Mouse (Mus musculus) intestine, embryonic 15.5 days (tissue): ENCODE results near the gene Erbb4. TPM values are rescaled to one million over a fixed set of nuclear protein-coding genes. Genes with fewer than 3 reads are reported as not detected.

ENCODE experiments used
- ATAC-seq: fragments of 200-750 bp; cut with Nextera tagmentation; 2 replicates; pipeline ENCODE4 v1.8.0; 2017; ENCODE audit warnings: moderate TSS enrichment, moderate library complexity
- H3K27ac ChIP-seq: fragments of 300-500 bp; sonication (generic); 2 replicates; pipeline ENCODE4 v1.5.1; 2015; ENCODE audit warnings: mild to moderate bottlenecking, inconsistent platforms
- H3K27me3 ChIP-seq: fragments of 300-500 bp; sonication (generic); replicated peaks from 2 replicates; pipeline ENCODE4 v1.6.1; 2015; ENCODE audit warnings: inconsistent platforms
- H3K36me3 ChIP-seq: fragments of 300-500 bp; sonication (generic); 2 replicates; pipeline ENCODE4 v1.6.1; 2015; ENCODE audit warnings: inconsistent platforms
- H3K4me1 ChIP-seq: fragments of 300-500 bp; sonication (generic); replicated peaks from 2 replicates; pipeline ENCODE4 v1.6.1; 2015; ENCODE audit warnings: inconsistent platforms
- H3K4me2 ChIP-seq: fragments of 300-500 bp; sonication (generic); replicated peaks from 2 replicates; pipeline ENCODE4 v1.6.1; 2015; ENCODE audit warnings: mild to moderate bottlenecking, inconsistent platforms
- H3K4me3 ChIP-seq: fragments of 300-500 bp; sonication (generic); replicated peaks from 2 replicates; pipeline ENCODE4 v1.5.1; 2015; ENCODE audit warnings: inconsistent platforms
- H3K9ac ChIP-seq: fragments of 300-500 bp; sonication (generic); 2 replicates; pipeline ENCODE4 v1.6.1; 2015; ENCODE audit warnings: inconsistent platforms
- H3K9me3 ChIP-seq: fragments of 300-500 bp; sonication (generic); 2 replicates; pipeline ENCODE4 v1.6.1; 2016; ENCODE audit warnings: inconsistent platforms
- whole genome bisulfite sequencing: fragments of 180-500 bp; shearing (Covaris S2); methylation state at CpG from one replicate; pipeline ENCODE4 v1.1.7; 2015; 5-methylcytosine and 5-hydroxymethylcytosine counted together
- polyA plus RNA-seq: library from polyadenylated mRNA; unstranded; fragments of >200 nt; fragmentation: Nextera tagmentation; extraction: Ambion mirVana; gene quantifications from 2 replicates; pipeline ENCODE4 v1.2.1, GENCODE M21; 2015

Gene Erbb4
- polyA plus RNA-seq, 1 experiment from 2014 or later: 0.03 TPM

DNA sequence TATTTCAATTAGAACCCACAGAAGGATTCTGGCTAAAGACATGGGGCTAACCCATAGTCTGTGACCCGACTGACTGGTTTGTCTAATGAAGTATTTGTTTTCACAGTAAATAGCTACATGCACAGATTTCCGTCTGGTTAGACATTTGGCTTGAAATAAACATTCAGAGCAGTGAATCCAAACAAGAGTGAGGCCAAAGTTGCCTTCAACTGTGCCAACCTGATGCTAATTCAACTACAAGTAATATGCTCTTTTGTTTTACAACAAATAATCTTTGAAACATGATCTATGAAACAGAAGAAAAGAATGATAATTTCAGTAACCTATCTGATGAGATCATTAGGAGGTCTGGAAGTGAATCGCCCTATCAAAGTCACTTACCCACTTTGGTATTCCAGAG is 106.5 kb downstream of the Erbb4 start:
- 60% methylated on average over 3 of the region's 3 CpGs for WGBS
- Histone ChIP-seq H3K9me3 (no peaks in the 10 kb centered on the region), H3K27me3 (no peaks in the 10 kb centered on the region), H3K4me2 (no peak overlapping the region), H3K4me3 (no peak overlapping the region), H3K4me1 (no peaks in the 10 kb centered on the region), H3K27ac (no peak overlapping the region), H3K9ac (no peak overlapping the region), H3K36me3 (no peaks in the 10 kb centered on the region)
- no peak for ATAC-seq

DNA sequence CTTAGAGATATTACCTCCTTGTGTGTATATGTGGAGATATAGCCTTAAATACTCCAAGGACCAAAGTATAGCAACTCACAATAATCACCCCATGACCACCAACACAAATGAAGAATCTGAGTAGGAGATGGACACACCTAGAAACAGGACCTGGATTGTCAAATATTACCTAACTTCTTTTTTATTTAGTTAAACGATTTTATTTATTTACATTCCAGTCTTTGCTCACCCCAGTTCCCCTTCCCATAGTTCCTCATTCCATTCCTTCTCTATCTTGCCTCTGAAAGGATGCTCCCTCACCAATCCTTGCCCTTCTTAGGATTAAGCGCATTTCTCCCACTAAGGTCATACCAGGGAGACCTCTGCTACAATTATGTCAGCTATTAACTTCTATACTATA is 128.6 kb downstream of the Erbb4 start:
- H3K4me2 ChIP-seq: no peak overlapping the region
- 67% methylated on average over 2 of the region's 2 CpGs for WGBS
- ATAC-seq: no peak

DNA sequence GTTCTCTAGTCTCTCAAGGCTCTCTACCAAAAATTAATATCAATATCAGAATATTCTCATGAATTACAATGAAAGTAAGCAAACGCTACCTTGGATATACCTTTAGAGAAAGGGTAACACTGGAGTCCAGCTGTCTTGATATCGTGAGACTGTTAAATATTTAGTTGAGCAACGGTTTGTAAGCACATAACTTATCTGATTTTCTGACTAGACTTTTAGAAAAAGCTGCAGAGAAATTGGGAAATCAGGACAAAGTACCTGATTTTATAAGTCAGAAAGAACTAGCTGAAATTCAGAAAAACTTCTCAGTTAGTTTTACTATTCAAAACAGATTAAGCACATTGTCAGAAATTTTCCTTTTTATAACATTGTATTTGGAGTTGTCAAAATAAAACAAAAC is 129.3 kb downstream of the Erbb4 start:
- Histone ChIP-seq H3K4me3 (no peak overlapping the region), H3K27ac (no peak overlapping the region), H3K4me1 (no peaks in the 10 kb centered on the region), H3K9me3 (no peaks in the 10 kb centered on the region), H3K36me3 (no peaks in the 10 kb centered on the region), H3K9ac (no peak overlapping the region), H3K4me2 (no peak overlapping the region), H3K27me3 (no peaks in the 10 kb centered on the region)
- ATAC-seq: no peak
- WGBS: 71% methylated on average over 3 of the region's 3 CpGs

More for the DNA sequence above, 128.6 kb downstream of the Erbb4 start:
- Histone ChIP-seq H3K27ac (no peak overlapping the region), H3K4me1 (no peaks in the 10 kb centered on the region), H3K4me3 (no peak overlapping the region), H3K27me3 (no peaks in the 10 kb centered on the region), H3K9me3 (no peaks in the 10 kb centered on the region), H3K9ac (no peak overlapping the region), H3K36me3 (no peaks in the 10 kb centered on the region)

DNA sequence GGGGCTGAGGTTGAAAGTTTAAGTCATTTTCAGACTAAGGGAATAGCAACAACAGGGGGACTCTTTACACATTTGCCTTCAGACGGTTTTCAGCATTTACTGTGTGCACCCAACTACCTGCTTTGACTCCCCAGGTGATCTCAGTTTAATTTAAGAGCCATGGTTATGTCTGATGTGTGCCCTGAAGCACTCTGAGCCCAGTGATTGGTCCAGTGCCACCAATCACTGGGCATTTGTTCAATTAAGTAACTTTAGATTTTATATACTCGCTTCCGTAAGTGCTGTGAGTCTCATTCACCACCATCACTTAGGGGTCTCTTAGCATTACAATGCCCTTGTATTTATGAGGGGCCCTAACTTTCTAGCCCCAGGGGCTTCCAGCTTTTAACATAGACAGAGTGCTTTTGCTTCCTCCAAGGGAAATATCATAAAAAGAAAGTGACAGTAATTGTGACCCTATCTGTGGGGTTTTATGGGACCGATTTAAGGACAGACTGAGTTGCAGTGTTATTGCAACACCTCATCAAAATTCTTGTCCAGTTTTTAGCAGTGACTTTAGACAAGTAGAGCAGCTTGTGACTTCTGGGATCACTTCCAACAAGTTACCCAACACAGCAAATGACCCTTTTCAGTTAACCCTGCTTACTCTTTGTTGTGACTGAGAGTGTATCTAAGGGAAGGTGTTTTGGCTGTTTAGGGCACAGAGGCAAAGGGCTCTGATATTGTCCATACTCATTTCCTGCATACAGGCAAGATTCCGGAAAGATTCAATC is 134.3 kb downstream of the Erbb4 start:
- 76% methylated on average over 5 of the region's 5 CpGs for WGBS
- H3K4me3 ChIP-seq: no peak overlapping the region
- no peaks in the 10 kb centered on the region for H3K36me3 ChIP-seq
- no peaks in the 10 kb centered on the region for H3K9me3 ChIP-seq
- H3K9ac ChIP-seq: no peak overlapping the region
- ATAC-seq: no peak
- H3K4me2 ChIP-seq: no peak overlapping the region
- H3K4me1 ChIP-seq: no peaks in the 10 kb centered on the region
- no peak overlapping the region for H3K27ac ChIP-seq
- no peaks in the 10 kb centered on the region for H3K27me3 ChIP-seq

DNA sequence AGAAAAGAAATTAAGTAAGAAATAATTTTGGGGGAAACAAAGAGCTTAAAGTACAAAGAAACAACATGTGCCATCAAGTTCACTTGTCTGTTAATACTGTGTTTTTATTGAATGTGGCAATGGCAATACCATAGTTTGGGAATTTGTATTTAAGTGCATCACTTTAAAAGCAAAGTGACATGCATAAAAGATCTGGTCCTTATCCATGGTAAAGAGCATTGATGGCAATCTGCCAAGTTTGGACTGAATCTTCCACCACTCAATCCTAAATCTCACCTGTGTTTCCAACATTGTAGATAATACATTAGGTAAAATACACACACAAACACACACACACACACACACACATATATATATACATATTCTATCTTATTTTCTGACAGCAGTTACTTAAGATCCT is 143.7 kb downstream of the Erbb4 start:
- no peak overlapping the region for H3K9ac ChIP-seq
- no peaks in the 10 kb centered on the region for H3K4me1 ChIP-seq
- no peaks in the 10 kb centered on the region for H3K36me3 ChIP-seq
- H3K27ac ChIP-seq: no peak overlapping the region
- no peaks in the 10 kb centered on the region for H3K9me3 ChIP-seq
- no peak overlapping the region for H3K4me2 ChIP-seq
- H3K4me3 ChIP-seq: no peak overlapping the region
- H3K27me3 ChIP-seq: no peaks in the 10 kb centered on the region
- no peak for ATAC-seq

DNA sequence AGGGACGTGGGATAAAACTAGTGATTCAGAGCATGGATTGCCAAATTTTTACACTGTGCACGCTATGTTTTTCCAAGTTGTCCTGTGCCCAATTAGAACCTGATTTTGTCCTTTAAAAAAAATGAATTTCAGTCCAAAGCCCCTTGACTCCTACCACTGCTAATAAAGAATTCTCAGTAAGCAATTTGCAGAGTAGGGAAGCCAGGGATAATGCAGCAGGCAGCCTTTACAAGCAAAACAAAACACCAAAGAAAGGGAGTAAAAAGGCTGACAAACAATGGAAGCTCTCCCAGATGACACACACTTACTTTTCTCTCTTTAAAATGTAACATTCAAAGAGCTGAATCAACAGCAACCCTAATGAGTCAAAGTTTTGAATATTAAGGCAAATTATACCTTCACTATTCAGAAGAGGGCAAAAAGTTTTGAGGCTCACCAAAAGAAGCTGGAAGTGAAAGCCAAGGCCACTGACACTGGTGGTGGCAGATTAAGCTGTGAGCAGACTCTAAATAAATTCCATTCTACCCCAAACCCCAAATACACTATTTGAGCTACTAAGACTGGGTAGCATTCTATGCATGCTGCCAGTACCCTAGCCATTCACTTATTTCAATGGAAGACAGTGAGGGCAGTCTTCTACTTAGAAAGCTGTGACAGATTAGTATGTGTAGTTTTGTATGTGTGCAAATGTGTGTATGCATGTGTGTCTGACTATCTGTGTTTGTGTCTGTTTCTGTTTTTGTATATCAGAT is 146.3 kb downstream of the Erbb4 start:
- Histone ChIP-seq H3K4me2 (no peak overlapping the region), H3K4me1 (no peaks in the 10 kb centered on the region), H3K27ac (no peak overlapping the region), H3K9ac (no peak overlapping the region), H3K27me3 (no peaks in the 10 kb centered on the region), H3K9me3 (no peaks in the 10 kb centered on the region), H3K36me3 (no peaks in the 10 kb centered on the region), H3K4me3 (no peak overlapping the region)
- WGBS: 78% methylated on average over 2 of the region's 2 CpGs
- ATAC-seq: no peak

DNA sequence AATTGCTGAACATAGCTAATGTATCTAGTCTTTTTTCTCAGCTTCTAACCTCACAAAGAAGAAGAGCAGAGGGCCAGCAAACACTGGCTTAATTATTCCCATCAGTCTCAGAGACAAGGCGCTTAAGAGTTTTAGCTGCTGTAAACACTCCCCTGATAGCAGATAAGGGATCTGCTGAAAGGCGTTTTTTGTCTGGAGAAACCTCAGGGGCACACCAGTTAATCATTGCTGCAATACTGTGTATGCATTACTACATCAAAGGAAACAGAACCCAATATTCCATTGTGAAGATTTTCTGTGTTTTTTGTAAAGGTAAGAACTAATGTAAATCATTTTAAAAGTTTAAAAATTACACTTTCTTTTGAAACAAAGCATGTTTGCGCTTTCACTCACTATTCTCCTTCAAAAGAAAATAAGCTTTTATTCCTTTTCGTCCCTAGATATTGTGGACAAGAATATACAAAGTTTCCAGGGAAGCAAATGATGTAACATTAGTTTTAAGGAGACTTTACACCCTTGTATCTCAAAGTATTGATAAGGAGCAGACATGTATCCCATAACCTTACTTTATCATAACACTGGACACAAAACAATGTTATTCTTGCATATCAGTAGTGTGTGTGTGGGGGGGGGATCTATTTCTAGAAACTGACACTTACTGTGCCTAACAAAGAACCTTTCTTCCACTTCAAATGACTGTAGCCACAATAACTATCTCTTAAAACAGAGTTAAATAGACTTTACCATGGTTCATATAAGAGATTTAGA is 150.9 kb downstream of the Erbb4 start:
- peak; percentile 85 for ATAC-seq
- H3K27me3 ChIP-seq: no peaks in the 10 kb centered on the region
- H3K4me1 ChIP-seq: no peaks in the 10 kb centered on the region
- no peak overlapping the region for H3K27ac ChIP-seq
- H3K36me3 ChIP-seq: no peaks in the 10 kb centered on the region
- 28% methylated on average over 4 of the region's 4 CpGs for WGBS
- H3K9ac ChIP-seq: no peak overlapping the region
- no peak overlapping the region for H3K4me3 ChIP-seq
- no peak overlapping the region for H3K4me2 ChIP-seq
- H3K9me3 ChIP-seq: no peaks in the 10 kb centered on the region

DNA sequence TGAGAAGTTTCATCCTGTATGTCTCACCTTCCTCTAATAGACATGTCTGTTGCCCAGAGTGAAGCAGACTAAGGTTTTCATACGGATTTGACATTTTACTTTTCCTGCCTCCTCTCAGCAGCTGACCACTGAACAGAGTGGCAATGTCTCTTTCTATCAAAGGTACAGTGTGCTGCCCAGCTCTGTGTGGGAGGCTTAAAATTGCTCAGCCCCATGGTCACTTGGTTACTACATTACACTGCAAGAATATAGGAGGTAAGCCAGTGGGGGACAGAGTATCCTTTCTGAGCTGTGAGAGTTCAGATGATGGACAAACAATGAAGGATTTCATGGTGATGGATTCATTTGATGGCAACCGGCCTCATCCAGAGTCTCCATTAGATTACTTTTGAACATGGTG is 152.4 kb downstream of the Erbb4 start:
- no peaks in the 10 kb centered on the region for H3K4me1 ChIP-seq
- no peak overlapping the region for H3K9ac ChIP-seq
- H3K4me2 ChIP-seq: no peak overlapping the region
- no peak overlapping the region for H3K4me3 ChIP-seq
- H3K27ac ChIP-seq: no peak overlapping the region
- H3K9me3 ChIP-seq: no peaks in the 10 kb centered on the region
- H3K36me3 ChIP-seq: no peaks in the 10 kb centered on the region
- ATAC-seq: no peak
- WGBS: 71% methylated on average over 2 of the region's 2 CpGs
- no peaks in the 10 kb centered on the region for H3K27me3 ChIP-seq

DNA sequence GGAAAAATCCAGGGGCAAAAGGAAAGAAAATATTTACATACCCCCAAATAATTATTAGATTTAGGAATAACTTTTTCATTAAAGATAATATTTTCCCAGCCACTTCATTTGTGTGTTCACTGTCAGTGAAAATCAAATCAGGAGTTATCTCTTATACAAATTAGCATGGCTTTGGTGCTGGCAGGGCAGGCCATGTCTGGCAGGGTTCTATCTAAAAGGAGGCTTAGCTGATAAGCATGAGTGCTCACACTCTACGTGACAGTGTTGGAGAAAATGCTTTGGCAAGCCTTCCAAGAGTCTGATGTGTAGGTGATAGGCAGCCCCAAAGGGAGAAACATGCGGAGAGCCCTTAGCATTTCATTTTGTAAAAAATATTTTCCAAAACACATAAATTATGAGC is 164.7 kb downstream of the Erbb4 start:
- no peak overlapping the region for H3K27ac ChIP-seq
- H3K9ac ChIP-seq: no peak overlapping the region
- no peaks in the 10 kb centered on the region for H3K36me3 ChIP-seq
- WGBS: 73% methylated on average over 2 of the region's 2 CpGs
- no peak overlapping the region for H3K4me3 ChIP-seq
- H3K9me3 ChIP-seq: no peaks in the 10 kb centered on the region
- H3K4me2 ChIP-seq: no peak overlapping the region
- ATAC-seq: no peak
- H3K27me3 ChIP-seq: no peaks in the 10 kb centered on the region
- H3K4me1 ChIP-seq: no peaks in the 10 kb centered on the region

DNA sequence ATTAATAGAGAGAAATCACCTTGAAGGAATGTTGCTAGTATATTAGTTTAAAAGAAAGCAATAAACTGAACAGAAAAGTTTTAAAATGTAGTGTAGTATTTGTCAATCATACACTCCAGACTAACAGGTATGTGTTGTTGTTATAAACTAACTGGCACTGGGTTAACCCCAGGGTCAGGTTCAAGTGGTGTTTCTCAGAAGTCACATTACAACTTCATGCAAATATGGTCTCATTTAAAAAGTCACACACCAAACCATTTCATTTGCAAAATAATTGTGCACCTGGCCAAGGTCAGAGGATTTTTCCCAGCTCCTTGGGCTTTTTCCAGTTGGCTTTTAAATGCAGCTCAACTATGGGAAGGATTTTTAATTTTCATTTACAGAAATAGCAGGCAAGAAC is 173.1 kb downstream of the Erbb4 start:
- H3K4me1 ChIP-seq: no peaks in the 10 kb centered on the region
- ATAC-seq: no peak

DNA sequence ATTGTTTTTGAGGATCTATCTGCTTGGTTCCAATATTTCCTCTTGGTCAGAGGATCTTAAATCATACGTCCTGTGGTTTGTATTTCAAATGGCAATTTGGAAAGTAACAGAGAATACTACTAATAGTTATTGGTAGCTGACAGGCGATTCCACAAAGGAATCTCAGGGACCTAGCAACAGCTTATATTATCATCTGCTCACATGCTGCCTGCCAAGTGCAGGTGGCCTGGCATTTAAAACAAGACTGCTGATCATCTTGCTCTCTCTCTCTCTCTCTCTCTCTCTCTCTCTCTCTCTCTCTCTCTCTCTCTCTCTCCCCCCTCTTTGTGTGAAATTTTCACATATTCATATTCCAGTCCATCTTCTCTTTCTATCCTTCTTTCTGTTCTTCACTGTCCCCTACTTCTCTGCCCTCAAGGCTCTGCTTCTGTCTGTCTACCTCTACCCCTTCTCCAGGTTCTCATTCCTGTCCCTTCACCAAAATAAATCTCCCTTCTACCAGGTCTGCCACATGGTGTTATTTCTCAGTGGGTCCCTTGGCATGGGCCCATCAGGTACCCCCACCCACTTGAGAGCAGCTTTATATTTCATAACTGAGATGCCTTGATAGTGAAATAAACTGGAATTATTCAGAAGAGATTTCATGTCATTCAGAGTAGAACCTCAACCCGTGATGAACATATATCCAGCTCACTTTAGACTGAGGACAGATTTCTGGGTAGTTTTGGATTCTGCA is 174.4 kb downstream of the Erbb4 start:
- H3K36me3 ChIP-seq: no peaks in the 10 kb centered on the region
- no peak overlapping the region for H3K27ac ChIP-seq
- H3K4me1 ChIP-seq: no peaks in the 10 kb centered on the region
- no peak overlapping the region for H3K4me2 ChIP-seq
- 82% methylated on average over 3 of the region's 3 CpGs for WGBS
- H3K4me3 ChIP-seq: no peak overlapping the region
- no peaks in the 10 kb centered on the region for H3K27me3 ChIP-seq
- ATAC-seq: no peak
- no peaks in the 10 kb centered on the region for H3K9me3 ChIP-seq
- no peak overlapping the region for H3K9ac ChIP-seq

More for the DNA sequence above, 173.1 kb downstream of the Erbb4 start:
- no peaks in the 10 kb centered on the region for H3K9me3 ChIP-seq
- H3K27me3 ChIP-seq: no peaks in the 10 kb centered on the region
- H3K27ac ChIP-seq: no peak overlapping the region
- no peak overlapping the region for H3K9ac ChIP-seq
- no peak overlapping the region for H3K4me3 ChIP-seq
- no peaks in the 10 kb centered on the region for H3K36me3 ChIP-seq
- no peak overlapping the region for H3K4me2 ChIP-seq

DNA sequence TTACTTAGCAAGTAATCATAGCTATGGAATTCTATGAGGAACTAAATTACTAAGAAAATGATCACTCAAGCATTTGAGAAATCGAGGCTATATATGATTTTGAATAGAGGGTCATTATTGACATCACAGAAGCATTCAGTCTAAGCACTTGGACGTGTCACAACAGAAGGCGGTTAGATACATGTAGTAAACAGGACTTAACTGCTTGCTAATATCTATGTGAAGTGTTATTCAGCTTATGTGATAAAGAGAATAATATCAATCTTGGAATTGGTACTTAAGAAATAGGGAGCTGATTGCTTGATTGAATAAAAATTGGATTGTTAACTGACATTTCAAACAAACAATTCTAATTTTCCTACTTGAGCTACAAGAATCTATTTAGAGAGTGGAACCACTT is 190.0 kb downstream of the Erbb4 start:
- Histone ChIP-seq H3K36me3 (no peaks in the 10 kb centered on the region), H3K4me1 (no peaks in the 10 kb centered on the region), H3K9ac (no peak overlapping the region), H3K4me2 (no peak overlapping the region), H3K27me3 (no peaks in the 10 kb centered on the region), H3K4me3 (no peak overlapping the region), H3K27ac (no peak overlapping the region), H3K9me3 (no peaks in the 10 kb centered on the region)
- WGBS: 75% methylated on average over 3 of the region's 3 CpGs
- no peak for ATAC-seq
